Mouse (Mus musculus) spleen, adult 2 months (tissue): ENCODE data around the gene Cnot11. TPM values are rescaled to one million over a fixed set of nuclear protein-coding genes. Genes with fewer than 3 reads are reported as not detected.

Source experiments
- DNase-seq, 2 experiments: peaks; one replicate each; pipeline versions ENCODE4 v3.0.0 to v3.0.0-alpha.2; 2012 to 2021; ENCODE audit warnings: low spot score in 2 of 2, low read depth in 1 of 2
- H3K27ac ChIP-seq: fragments of 200-500 bp; 2 replicates; pipeline ENCODE4 v1.5.1; 2012; ENCODE audit warnings: low read length, inconsistent platforms; ENCODE audit not compliant: insufficient read depth
- H3K27me3 ChIP-seq: fragments of 200-500 bp; 2 replicates; pipeline ENCODE4 v1.6.1; 2012; ENCODE audit warnings: mild to moderate bottlenecking, moderate library complexity, low read length, inconsistent platforms; ENCODE audit not compliant: control insufficient read depth, insufficient read depth
- H3K36me3 ChIP-seq: fragments of 200-500 bp; 2 replicates; pipeline ENCODE4 v1.6.1; 2012; ENCODE audit warnings: mild to moderate bottlenecking, low read length, inconsistent platforms; ENCODE audit not compliant: control insufficient read depth, insufficient read depth
- H3K4me1 ChIP-seq: fragments of 200-500 bp; 2 replicates; pipeline ENCODE4 v1.6.1; 2011; ENCODE audit warnings: inconsistent platforms; ENCODE audit not compliant: control insufficient read depth, insufficient read depth, insufficient read length
- H3K4me3 ChIP-seq: fragments of 200-500 bp; 2 replicates; pipeline ENCODE4 v1.5.1; 2011; ENCODE audit warnings: mild to moderate bottlenecking, inconsistent platforms; ENCODE audit not compliant: insufficient read depth, insufficient read length; ENCODE audit errors: extremely low read depth
- CTCF ChIP-seq: fragments of 200-500 bp; IDR thresholded peaks from 2 replicates; pipeline ENCODE4 v1.5.1; 2011; ENCODE audit warnings: mild to moderate bottlenecking, inconsistent platforms; ENCODE audit not compliant: insufficient read depth, insufficient read length, insufficient replicate concordance; ENCODE audit errors: extremely low read depth
- POLR2A ChIP-seq: fragments of 200-500 bp; IDR thresholded peaks from 2 replicates; pipeline ENCODE4 v1.6.1; 2011; ENCODE audit warnings: low read depth, low read length, inconsistent platforms
- WGBS: fragments of 180-500 bp; shearing (Covaris S2); methylation state at CpG from one replicate; pipeline ENCODE4 v1.1.7; 2018; 5-methylcytosine and 5-hydroxymethylcytosine counted together
- polyA plus RNA-seq: library from polyadenylated mRNA; depleted of rRNA; stranded (reverse); fragments of >200 nt; gene quantifications from 2 replicates; pipeline ENCODE4 v1.2.3, GENCODE M21; 2012

Cnot11 gene
- polyA plus RNA-seq, 1 experiment: 11.2 TPM

GRCm38 (mm10) chr1:39540592-39540991 is 5.8 kb downstream of the Cnot11 start:
- Histone ChIP-seq H3K27me3 (no peaks in the 10 kb centered on the region), H3K27ac (no peak overlapping the region), H3K4me3 (no peak overlapping the region), H3K4me1 (peaks cover 5% of the 10 kb centered on the region; the same call in 1 of the 2 replicates), H3K36me3 (peaks cover 41% of the 10 kb centered on the region)
- TF ChIP-seq CTCF (no peak), POLR2A (no peak)
- DNase-seq: no peak

- Histone ChIP-seq H3K27ac (no peak overlapping the region), H3K4me1 (no peaks in the 10 kb centered on the region), H3K36me3 (peaks cover 30% of the 10 kb centered on the region), H3K4me3 (no peak overlapping the region), H3K27me3 (no peaks in the 10 kb centered on the region)
- DNase-seq: no peak
- WGBS: 52% methylated on average over 7 of the region's 7 CpGs
- no peak for TF ChIP-seq POLR2A
- TF ChIP-seq CTCF: no peak
These were observed 10.8 kb downstream of the Cnot11 start for GRCm38 (mm10) chr1:39545589-39545988.

GRCm38 (mm10) chr1:39546160-39546866 is 11.5 kb downstream of the Cnot11 start:
- DNase-seq: no peak
- Histone ChIP-seq H3K36me3 (peaks cover 27% of the 10 kb centered on the region), H3K27ac (no peak overlapping the region), H3K27me3 (no peaks in the 10 kb centered on the region), H3K4me3 (no peak overlapping the region), H3K4me1 (no peaks in the 10 kb centered on the region)
- no peak for TF ChIP-seq POLR2A
- TF ChIP-seq CTCF: no peak
- WGBS: 91% methylated on average over 6 of the region's 6 CpGs

- WGBS: 68% methylated on average over 2 of the region's 2 CpGs
- no peak for TF ChIP-seq POLR2A
- TF ChIP-seq CTCF: no peak
- Histone ChIP-seq H3K4me1 (no peaks in the 10 kb centered on the region), H3K4me3 (no peak overlapping the region), H3K27ac (no peak overlapping the region), H3K27me3 (no peaks in the 10 kb centered on the region), H3K36me3 (peaks cover 30% of the 10 kb centered on the region)
- DNase-seq: no peak
These were observed 12.4 kb downstream of the Cnot11 start for GRCm38 (mm10) chr1:39547238-39547637.

- Histone ChIP-seq H3K4me3 (no peak overlapping the region), H3K27me3 (no peaks in the 10 kb centered on the region), H3K4me1 (no peaks in the 10 kb centered on the region), H3K27ac (no peak overlapping the region), H3K36me3 (peaks cover 19% of the 10 kb centered on the region)
- no peak for DNase-seq
- 86% methylated on average over 2 of the region's 2 CpGs for WGBS
- TF ChIP-seq POLR2A: no peak
These were observed 15.0 kb downstream of the Cnot11 start for GRCm38 (mm10) chr1:39549831-39550230.

GRCm38 (mm10) chr1:39555556-39556415 is 21.0 kb downstream of the Cnot11 start:
- H3K4me3 ChIP-seq: no peak overlapping the region
- DNase-seq: no peak
- no peaks in the 10 kb centered on the region for H3K27me3 ChIP-seq
- no peak overlapping the region; the same call in 1 of the 2 replicates for H3K27ac ChIP-seq
- peaks cover 9% of the 10 kb centered on the region for H3K36me3 ChIP-seq
- TF ChIP-seq CTCF: no peak
- TF ChIP-seq POLR2A: no peak
- no peaks in the 10 kb centered on the region; the same call in 1 of the 2 replicates for H3K4me1 ChIP-seq
- WGBS: 64% methylated on average over 9 of the region's 9 CpGs
